Mouse (Mus musculus): ENCODE results near the gene Hsd17b6.
"Not testable (repeated sequence)": the region's sequence is repeated elsewhere in the genome, so short reads cannot be mapped to it uniquely, and the experiment has no call there.

GRCm38 (mm10) chr10:128052136-128052535 is 44.7 kb upstream of the Hsd17b6 start:
- TF ChIP-seq POLR2A (IDR thresholded peaks at IDR 0.05; ENCODE audit: control insufficient read depth in 1 of 2, insufficient read depth in 1 of 2, low read depth in 1 of 2, low read length in 2 of 2, poor library complexity in 1 of 2); KAT2A (conservative IDR thresholded peaks at IDR 0.05; ENCODE audit: low read depth, low read length); EP300 (IDR thresholded peaks at IDR 0.05; ENCODE audit: low read depth in 1 of 2, low read length in 2 of 2); HCFC1 (IDR thresholded peaks at IDR 0.05; ENCODE audit: low read depth, low read length): not testable (repeated sequence)
